Mouse (Mus musculus) embryonic fibroblast, embryonic 13.5 days (primary cell): Measurements from ENCODE around the gene Gm9918.

Experiments used
- CTCF ChIP-seq: IDR thresholded peaks from 2 replicates; pipeline ENCODE4 v1.5.1; 2011; ENCODE audit warnings: mild to moderate bottlenecking, control low read depth, low read length, moderate library complexity, borderline replicate concordance; ENCODE audit not compliant: insufficient read depth
- POLR2A ChIP-seq: IDR thresholded peaks from 2 replicates; pipeline ENCODE4 v1.6.1; 2011; ENCODE audit warnings: low read depth, mild to moderate bottlenecking, control low read depth, low read length, moderate library complexity

DNA sequence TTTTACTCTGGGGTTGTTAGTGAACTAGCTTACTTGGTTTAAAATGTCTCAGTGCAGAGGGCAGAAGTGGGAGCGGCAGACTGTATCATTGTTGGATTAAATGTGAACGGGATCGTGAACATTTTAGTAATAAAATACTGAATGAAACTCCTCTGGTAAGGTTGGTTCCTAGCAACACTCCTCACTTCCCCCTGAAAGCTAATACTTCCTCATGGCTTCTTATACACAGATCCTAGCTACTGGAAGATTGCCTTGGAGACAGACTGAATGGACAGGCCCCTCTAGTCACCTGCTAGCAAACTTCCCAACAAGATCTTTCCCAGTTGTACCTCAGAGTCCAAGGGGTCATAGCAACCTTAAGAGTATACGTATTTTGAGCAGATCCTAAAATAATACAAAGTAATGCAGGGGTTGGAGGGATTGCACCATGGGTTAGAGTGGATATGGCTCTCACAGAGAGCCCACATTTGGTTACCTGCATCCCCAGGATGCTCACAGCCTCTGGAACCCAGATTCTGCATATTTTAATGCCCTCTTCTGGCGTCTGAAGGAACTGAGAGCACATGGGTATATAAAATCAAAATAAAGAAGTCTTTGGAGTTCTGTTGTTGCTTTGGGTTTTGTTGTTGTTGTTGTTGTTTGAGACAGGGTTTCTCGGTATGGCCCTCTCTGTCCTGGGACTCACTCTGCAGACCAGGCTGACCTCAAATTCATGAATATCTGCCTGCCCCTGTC, 3.8 kb downstream of the Gm9918 start:
- TF ChIP-seq CTCF (no peak), POLR2A (no peak)
